Mouse (Mus musculus): ENCODE results near the gene Pygm. TPM values are rescaled to one million over a fixed set of nuclear protein-coding genes. Genes with fewer than 3 reads are reported as not detected.
A peak's percentile ranks its signal among the peaks of the same experiment; 100 is the strongest.

Gene Pygm
- polyA plus RNA-seq, 1 experiment from 2014 or later: 1.6 TPM

DNA sequence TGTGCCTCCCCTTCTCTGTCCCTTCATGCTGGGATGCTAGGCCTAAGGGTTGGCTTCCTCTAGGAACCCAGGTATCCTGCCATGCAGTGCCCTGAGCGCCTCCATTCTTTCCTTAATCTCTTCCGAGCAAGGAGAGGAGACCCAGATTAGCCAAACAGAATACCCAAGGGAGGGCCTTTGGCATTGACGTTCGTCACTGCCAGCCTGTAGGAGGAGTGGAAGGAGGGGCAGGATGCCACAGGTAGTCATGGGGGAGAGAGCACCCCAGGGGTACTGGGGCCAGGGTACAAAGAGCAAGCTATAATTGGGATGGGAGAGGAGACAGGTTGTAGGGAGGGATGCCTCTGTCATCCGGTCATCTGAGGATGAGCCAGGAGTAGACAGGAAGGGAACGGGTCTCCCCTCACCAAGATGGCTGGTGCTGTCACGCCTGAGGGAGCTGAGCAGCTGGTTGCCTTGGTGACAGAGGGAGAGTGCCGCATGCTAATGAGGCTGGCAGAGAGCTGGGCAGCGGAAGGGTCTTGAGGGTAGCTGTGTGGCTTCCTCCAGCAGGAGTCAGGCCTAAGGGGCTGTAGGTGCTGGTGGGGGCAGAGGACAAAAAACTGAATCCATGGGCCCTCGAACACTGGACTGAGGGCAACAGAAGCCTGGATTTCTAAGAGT is 61.7 kb downstream of the Pygm start:
- Histone ChIP-seq H3K9ac (ENCODE audit: low read depth, low read length) (peak overlapping the region; percentile 42; the same call in 1 of the 2 replicates), H3K4me2 (replicated peaks; ENCODE audit: low read depth, low read length) (peak overlapping the region; percentile 32), H3K27me3 (ENCODE audit: control insufficient read depth, insufficient read depth, low read length) (peaks cover 2% of the 10 kb centered on the region; the same call in 1 of the 2 replicates), H3K36me3 (ENCODE audit: control insufficient read depth, insufficient read depth, low read length) (no peaks in the 10 kb centered on the region), H3K4me3 (ENCODE audit: low read depth, low read length) (no peak overlapping the region), H3K4me1 (replicated peaks; ENCODE audit: control insufficient read depth, insufficient read depth, low read length) (peaks cover 19% of the 10 kb centered on the region), H3K9me3 (ENCODE audit: control insufficient read depth, low read length) (no peaks in the 10 kb centered on the region), H3K27ac (ENCODE audit: low read depth, low read length) (peak overlapping the region; percentile 72)
- WGBS: 20% methylated on average over 10 of the region's 10 CpGs
- peak; percentile 90 for ATAC-seq (ENCODE audit: low FRiP score)
- peak; percentile 85 for DNase-seq (ENCODE audit: low spot score)

DNA sequence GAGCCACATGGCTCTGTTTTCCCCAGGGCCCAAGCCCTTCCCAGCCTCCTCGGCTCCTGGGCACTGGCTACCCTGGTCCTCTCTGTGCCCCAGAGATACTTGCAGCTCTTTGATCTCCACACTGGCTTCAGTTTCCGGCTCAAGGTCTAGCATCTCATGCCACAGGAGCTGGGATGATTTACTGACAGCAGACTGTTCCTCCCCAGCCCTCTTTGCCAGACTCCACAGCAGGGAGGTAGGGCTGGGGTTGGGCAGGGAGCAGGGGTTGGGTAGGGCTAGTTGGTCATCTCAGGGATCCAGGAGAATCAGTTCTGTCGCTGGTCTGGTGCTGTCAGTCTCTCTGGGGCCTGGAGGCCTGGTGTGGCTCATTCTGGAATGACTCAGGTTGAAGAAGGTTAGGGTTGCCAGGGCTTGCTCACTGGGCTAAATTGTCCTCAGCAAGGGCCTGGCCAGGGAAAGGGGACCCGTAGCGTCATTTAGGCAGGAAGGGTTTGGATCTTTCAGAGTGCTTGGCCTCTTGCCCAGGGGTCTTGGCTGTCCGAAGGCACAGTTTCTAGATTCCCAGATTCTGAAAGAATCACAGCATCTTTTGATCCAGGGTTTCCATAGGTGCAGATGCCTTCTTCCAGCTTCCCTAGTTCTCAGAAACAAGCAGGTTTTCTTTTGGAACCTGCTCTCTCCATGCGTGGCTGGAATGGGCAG is 62.7 kb downstream of the Pygm start:
- no peak overlapping the region for H3K4me3 ChIP-seq (ENCODE audit: low read depth, low read length)
- H3K9ac ChIP-seq (ENCODE audit: low read depth, low read length): 0 out of 2 replicates have a peak overlapping the region, but pooled peaks have one; percentile 7
- no peak for ATAC-seq (ENCODE audit: low FRiP score)
- peaks cover 2% of the 10 kb centered on the region; the same call in 1 of the 2 replicates for H3K27me3 ChIP-seq (ENCODE audit: control insufficient read depth, insufficient read depth, low read length)
- H3K9me3 ChIP-seq (ENCODE audit: control insufficient read depth, low read length): no peaks in the 10 kb centered on the region
- 65% methylated on average over 7 of the region's 7 CpGs for WGBS
- H3K36me3 ChIP-seq (ENCODE audit: control insufficient read depth, insufficient read depth, low read length): no peaks in the 10 kb centered on the region
- DNase-seq (ENCODE audit: low spot score): no peak
- H3K27ac ChIP-seq (ENCODE audit: low read depth, low read length): no peak overlapping the region
- H3K4me2 ChIP-seq (replicated peaks; ENCODE audit: low read depth, low read length): no peak overlapping the region
- peaks cover 19% of the 10 kb centered on the region for H3K4me1 ChIP-seq (replicated peaks; ENCODE audit: control insufficient read depth, insufficient read depth, low read length)

Other genes starting within 250 kb of the Pygm start
- gene Batf2, start 243.4 kb upstream of the Pygm start, polyA plus RNA-seq (2014; fragmentation: Nextera tagmentation; extraction: Ambion mirVana): 0.32 TPM in 1 of 2 replicates, not detected in the other
- 80.0 and 82.4 TPM in 2 replicates for gene Arl2, start 242.9 kb upstream of the Pygm start, polyA plus RNA-seq (2014; fragmentation: Nextera tagmentation; extraction: Ambion mirVana)
- gene Majin, start 200.0 kb upstream of the Pygm start, polyA plus RNA-seq (2014; fragmentation: Nextera tagmentation; extraction: Ambion mirVana): not detected in 2 replicates
- 0.71 and 0.98 TPM in 2 replicates for gene Gpha2, start 158.0 kb upstream of the Pygm start, polyA plus RNA-seq (2014; fragmentation: Nextera tagmentation; extraction: Ambion mirVana)
- gene Ppp2r5b, start 148.5 kb upstream of the Pygm start, polyA plus RNA-seq (2014; fragmentation: Nextera tagmentation; extraction: Ambion mirVana): 42.1 and 46.8 TPM in 2 replicates
- gene Atg2a, start 142.7 kb upstream of the Pygm start, polyA plus RNA-seq (2014; fragmentation: Nextera tagmentation; extraction: Ambion mirVana): 7.0 and 8.1 TPM in 2 replicates
- gene Ehd1, start 107.7 kb upstream of the Pygm start, polyA plus RNA-seq (2014; fragmentation: Nextera tagmentation; extraction: Ambion mirVana): 62.6 and 67.4 TPM in 2 replicates
- 0.50 and 0.82 TPM in 2 replicates for gene Cdc42bpg, start 77.9 kb upstream of the Pygm start, polyA plus RNA-seq (2014; fragmentation: Nextera tagmentation; extraction: Ambion mirVana)
- gene Men1, start 49.4 kb upstream of the Pygm start, polyA plus RNA-seq (2014; fragmentation: Nextera tagmentation; extraction: Ambion mirVana): 43.0 and 51.3 TPM in 2 replicates
- 6.7 and 8.5 TPM in 2 replicates for gene Map4k2, start 43.3 kb upstream of the Pygm start, polyA plus RNA-seq (2014; fragmentation: Nextera tagmentation; extraction: Ambion mirVana)
- gene Sf1, start 20.7 kb upstream of the Pygm start, polyA plus RNA-seq (2014; fragmentation: Nextera tagmentation; extraction: Ambion mirVana): 156 and 178 TPM in 2 replicates
- gene Rasgrp2, start 14.9 kb downstream of the Pygm start, polyA plus RNA-seq (2014; fragmentation: Nextera tagmentation; extraction: Ambion mirVana): 16.0 and 18.0 TPM in 2 replicates
- 13.6 and 14.3 TPM in 2 replicates for gene Nrxn2, start 34.3 kb downstream of the Pygm start, polyA plus RNA-seq (2014; fragmentation: Nextera tagmentation; extraction: Ambion mirVana)
- gene Slc22a12, start 158.6 kb downstream of the Pygm start, polyA plus RNA-seq (2014; fragmentation: Nextera tagmentation; extraction: Ambion mirVana): not detected in 2 replicates